Mouse (Mus musculus): Measurements from ENCODE around the gene Haus5. TPM values are rescaled to one million over a fixed set of nuclear protein-coding genes. Genes with fewer than 3 reads are reported as not detected.
A peak's percentile ranks its signal among the peaks of the same experiment; 100 is the strongest.

Gene Haus5
- polyA plus RNA-seq, 1 experiment from 2014 or later, result 36.9 TPM

DNA sequence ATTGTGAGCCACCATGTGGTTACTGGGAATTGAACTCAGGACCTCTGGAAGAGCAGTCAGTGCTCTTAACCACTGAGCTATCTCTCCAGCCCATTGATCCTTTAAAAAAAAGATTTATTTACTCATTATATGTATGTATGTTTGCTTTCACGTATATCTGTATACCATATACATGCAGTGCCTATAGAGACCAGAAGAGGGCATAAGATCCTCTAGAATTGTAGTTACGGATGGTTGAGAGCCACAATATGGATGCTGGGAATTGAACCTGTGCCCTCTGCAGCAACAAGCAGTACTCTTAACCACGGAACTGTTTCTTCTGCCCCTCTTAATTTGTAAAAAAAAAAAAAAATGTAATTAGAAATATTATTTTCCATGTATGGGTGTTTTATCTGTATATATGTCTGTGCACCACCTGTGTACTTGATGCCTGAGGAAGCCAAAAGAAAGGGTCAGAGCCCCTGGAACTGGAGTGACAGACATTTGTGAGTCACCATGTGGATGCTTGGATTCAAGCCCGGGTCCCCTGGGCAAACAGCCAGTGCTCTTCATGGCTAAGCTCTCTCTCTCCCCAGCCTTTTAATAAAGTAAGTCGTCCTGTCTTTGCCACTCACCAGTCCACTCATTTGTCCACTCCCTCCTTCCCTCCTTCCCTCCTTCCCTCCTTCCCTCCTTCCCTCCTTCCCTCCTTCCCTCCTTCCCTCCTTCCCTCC lies 13.6 kb upstream of the Haus5 start:
- no peak overlapping the region for H3K27ac ChIP-seq (ENCODE audit: low read length)
- H3K4me2 ChIP-seq (ENCODE audit: low read depth, low read length), result no peak overlapping the region
- no peaks in the 10 kb centered on the region for H3K4me1 ChIP-seq (ENCODE audit: control insufficient read depth, insufficient read depth, low read length)
- no peaks in the 10 kb centered on the region; the same call in 1 of the 2 replicates for H3K9me3 ChIP-seq (replicated peaks; ENCODE audit: control insufficient read depth, low read length)
- H3K36me3 ChIP-seq (ENCODE audit: control insufficient read depth, insufficient read depth, low read length), result no peaks in the 10 kb centered on the region
- no peak overlapping the region for H3K4me3 ChIP-seq (replicated peaks; ENCODE audit: low read length)
- H3K9ac ChIP-seq (ENCODE audit: low read length), result no peak overlapping the region
- 52% methylated on average over 5 of the region's 5 CpGs for WGBS
- ATAC-seq (ENCODE audit: insufficient read depth, low FRiP score), result no peak
- no peaks in the 10 kb centered on the region for H3K27me3 ChIP-seq (ENCODE audit: control insufficient read depth, insufficient read depth, low read length)

DNA sequence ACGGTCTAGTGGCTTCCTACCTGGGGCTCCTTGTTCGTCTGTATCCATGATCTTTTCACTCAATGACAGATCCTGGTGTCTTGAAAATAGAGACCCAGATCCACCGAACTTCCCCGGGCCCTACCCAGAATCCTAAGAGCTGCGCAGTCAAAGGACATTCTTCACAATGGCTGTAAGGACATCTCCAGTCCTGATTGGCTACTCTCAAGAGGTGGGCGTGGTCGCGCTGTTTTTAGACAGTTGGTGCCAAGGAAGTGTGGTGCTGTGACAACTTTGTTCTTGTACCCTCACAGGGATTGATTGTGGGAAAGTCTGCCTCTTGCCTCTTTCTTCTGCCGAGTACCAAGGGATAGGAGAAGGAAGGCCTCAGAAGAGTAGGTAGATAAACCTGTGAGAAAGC lies 6.7 kb upstream of the Haus5 start, which contains the start of gene Pmis2:
Pmis2 (minus strand) TSS at position 126 of the 400 bp plus-strand sequence.
- Histone ChIP-seq H3K36me3 (ENCODE audit: control insufficient read depth, insufficient read depth, low read length) (no peaks in the 10 kb centered on the region), H3K9ac (ENCODE audit: low read length) (no peak within 1 kb of the TSS), H3K9me3 (replicated peaks; ENCODE audit: control insufficient read depth, low read length) (no peaks in the 10 kb centered on the region), H3K27ac (ENCODE audit: low read length) (no peak within 1 kb of the TSS), H3K4me2 (ENCODE audit: low read depth, low read length) (no peak within 1 kb of the TSS), H3K4me3 (replicated peaks; ENCODE audit: low read length) (no peak within 1 kb of the TSS), H3K27me3 (ENCODE audit: control insufficient read depth, insufficient read depth, low read length) (no peaks in the 10 kb centered on the region), H3K4me1 (ENCODE audit: control insufficient read depth, insufficient read depth, low read length) (no peaks in the 10 kb centered on the region)
- WGBS, result 69% methylated on average over 9 of the region's 9 CpGs
- ATAC-seq (ENCODE audit: insufficient read depth, low FRiP score), result no peak

DNA sequence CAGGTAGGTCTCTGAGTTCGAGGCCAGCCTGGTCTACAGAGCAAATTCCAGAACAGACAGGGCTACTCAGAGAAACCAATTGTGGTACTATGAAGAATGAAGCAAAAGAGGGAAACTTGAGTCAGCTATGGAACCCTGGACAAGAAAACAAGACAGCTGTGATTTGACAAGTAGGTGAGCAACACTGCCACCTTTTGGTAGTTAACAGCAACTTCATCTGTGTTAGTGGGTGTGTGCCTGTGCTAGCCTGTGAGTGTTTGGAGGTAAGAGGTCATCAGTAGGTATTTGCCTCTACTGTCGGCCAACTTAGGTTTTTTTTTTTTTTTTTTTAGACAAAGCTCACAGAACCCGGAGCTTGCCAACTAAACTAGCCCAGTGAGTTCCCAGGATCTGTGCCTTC lies 4.4 kb upstream of the Haus5 start:
- Histone ChIP-seq H3K4me3 (replicated peaks; ENCODE audit: low read length) (no peak overlapping the region), H3K9ac (ENCODE audit: low read length) (no peak overlapping the region), H3K9me3 (replicated peaks; ENCODE audit: control insufficient read depth, low read length) (no peaks in the 10 kb centered on the region), H3K4me1 (ENCODE audit: control insufficient read depth, insufficient read depth, low read length) (no peaks in the 10 kb centered on the region), H3K27me3 (ENCODE audit: control insufficient read depth, insufficient read depth, low read length) (no peaks in the 10 kb centered on the region), H3K36me3 (ENCODE audit: control insufficient read depth, insufficient read depth, low read length) (no peaks in the 10 kb centered on the region), H3K4me2 (ENCODE audit: low read depth, low read length) (no peak overlapping the region), H3K27ac (ENCODE audit: low read length) (no peak overlapping the region)
- no peak for ATAC-seq (ENCODE audit: insufficient read depth, low FRiP score)
- WGBS, result 48% methylated on average over 3 of the region's 3 CpGs

DNA sequence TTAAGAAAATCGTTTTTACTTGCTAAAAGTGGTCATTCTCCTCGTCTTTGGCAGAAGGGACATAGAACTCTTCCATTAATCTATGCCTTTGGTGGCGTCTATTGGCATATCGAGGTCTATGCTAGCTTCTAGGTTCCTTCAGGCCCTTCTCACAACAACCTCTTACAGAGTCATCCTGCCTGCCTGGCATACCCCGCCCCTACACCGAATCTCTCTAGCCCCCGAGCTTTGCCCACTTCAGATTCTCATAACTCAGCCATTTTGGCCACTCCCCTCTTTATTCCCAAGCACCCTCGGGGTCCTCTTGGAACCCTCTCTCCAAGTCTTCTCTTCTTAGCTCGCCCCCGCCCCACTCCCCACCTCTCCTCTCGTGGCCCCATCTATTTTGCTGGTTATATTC lies 527 bp upstream of the Haus5 start:
- Histone ChIP-seq H3K36me3 (ENCODE audit: control insufficient read depth, insufficient read depth, low read length) (no peaks in the 10 kb centered on the region; the same call in 1 of the 2 replicates), H3K4me1 (ENCODE audit: control insufficient read depth, insufficient read depth, low read length) (no peaks in the 10 kb centered on the region), H3K27me3 (ENCODE audit: control insufficient read depth, insufficient read depth, low read length) (no peaks in the 10 kb centered on the region), H3K4me3 (replicated peaks; ENCODE audit: low read length) (peak overlapping the region; percentile 79), H3K9ac (ENCODE audit: low read length) (peak overlapping the region; percentile 90), H3K4me2 (ENCODE audit: low read depth, low read length) (peak overlapping the region; percentile 82), H3K9me3 (replicated peaks; ENCODE audit: control insufficient read depth, low read length) (no peaks in the 10 kb centered on the region), H3K27ac (ENCODE audit: low read length) (no peak overlapping the region)
- peak; percentile 41; the same call in 1 of the 2 replicates for ATAC-seq (ENCODE audit: insufficient read depth, low FRiP score)
- WGBS, result 6% methylated on average over 11 of the region's 11 CpGs

DNA sequence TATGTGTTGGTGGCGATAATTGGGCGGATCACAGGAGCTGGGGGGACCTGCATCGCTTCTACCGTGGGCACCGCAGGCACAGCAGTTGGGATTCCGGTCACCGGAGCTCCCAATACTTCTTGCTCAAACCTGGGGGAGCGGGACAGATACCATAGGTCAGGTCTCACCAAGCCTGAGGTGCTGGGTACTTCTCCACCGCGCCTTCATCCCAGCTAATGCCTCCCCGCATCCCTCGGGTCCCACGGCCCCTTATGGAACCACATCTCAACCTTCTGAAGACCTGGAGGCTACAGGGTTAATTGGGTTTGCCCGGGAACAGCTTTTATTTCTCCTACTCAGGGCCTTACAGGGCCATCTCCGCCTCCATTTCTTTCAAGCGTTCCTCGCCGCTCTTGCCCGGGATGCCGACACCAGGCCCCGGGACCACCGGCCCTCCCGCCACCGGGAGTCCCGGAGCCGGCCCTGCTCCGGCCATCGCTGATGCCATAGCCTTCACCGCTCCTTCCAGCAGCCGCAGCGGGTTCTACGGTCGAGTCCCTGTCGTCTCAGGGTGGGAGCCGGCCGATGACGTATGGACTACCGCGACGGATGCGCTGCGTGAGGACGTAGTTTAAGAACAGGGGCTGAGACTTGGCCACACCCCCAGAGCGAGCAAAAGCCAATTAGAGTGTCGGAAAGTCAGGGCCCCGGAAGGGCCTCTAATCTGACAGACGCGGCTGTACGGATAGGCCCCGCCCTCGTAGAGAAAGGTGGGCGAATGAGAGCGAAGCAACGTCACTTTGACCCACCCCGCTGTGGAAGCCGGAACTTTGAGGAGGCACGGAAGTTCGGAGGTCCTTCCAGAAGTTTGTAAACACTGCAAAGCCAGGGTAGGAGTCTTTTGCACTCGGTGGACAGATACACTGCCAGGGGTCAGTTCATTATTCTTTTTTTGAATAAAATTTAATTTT lies 14.9 kb downstream of the Haus5 start, which contains the start of gene Rbm42:
Rbm42 (minus strand) TSS at position 727 of the 950 bp plus-strand sequence.
- 0 out of 2 replicates have a peak, but pooled peaks cover 4% of the 10 kb centered on the region for H3K4me1 ChIP-seq (ENCODE audit: control insufficient read depth, insufficient read depth, low read length)
- peaks cover 25% of the 10 kb centered on the region for H3K36me3 ChIP-seq (ENCODE audit: control insufficient read depth, insufficient read depth, low read length)
- no peaks in the 10 kb centered on the region for H3K9me3 ChIP-seq (replicated peaks; ENCODE audit: control insufficient read depth, low read length)
- H3K4me3 ChIP-seq (replicated peaks; ENCODE audit: low read length), result peak within 1 kb of the TSS; percentile 64
- peak; percentile 100 for ATAC-seq (ENCODE audit: insufficient read depth, low FRiP score)
- H3K27ac ChIP-seq (ENCODE audit: low read length), result peak within 1 kb of the TSS; percentile 35; the same call in 1 of the 2 replicates
- H3K9ac ChIP-seq (ENCODE audit: low read length), result peak within 1 kb of the TSS; percentile 91
- no peaks in the 10 kb centered on the region for H3K27me3 ChIP-seq (ENCODE audit: control insufficient read depth, insufficient read depth, low read length)
- H3K4me2 ChIP-seq (ENCODE audit: low read depth, low read length), result peak within 1 kb of the TSS; percentile 93
- WGBS, result 1% methylated on average over 59 of the region's 59 CpGs

DNA sequence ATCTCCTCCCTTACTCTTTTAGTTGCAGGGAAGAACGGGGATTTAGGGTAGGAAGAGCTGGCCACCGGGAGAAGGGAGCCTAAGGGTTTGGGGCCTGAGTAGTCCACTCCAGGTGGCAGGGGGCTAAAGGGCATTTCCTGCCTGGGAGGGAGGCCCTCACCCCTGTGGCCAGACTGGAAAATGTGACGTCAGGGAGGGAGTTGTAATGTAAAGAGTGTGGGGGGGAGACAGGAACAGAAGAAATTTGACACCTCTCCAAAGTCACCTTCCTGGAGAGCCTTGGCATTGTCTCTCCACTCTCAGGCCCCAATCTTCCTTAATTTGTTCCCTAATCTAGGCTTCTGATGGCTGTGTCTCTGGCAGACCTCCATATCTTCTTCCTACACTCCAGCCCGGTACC lies 25.7 kb downstream of the Haus5 start:
- 16% methylated on average over 4 of the region's 4 CpGs for WGBS
- Histone ChIP-seq H3K9ac (ENCODE audit: low read length) (no peak overlapping the region), H3K27ac (ENCODE audit: low read length) (no peak overlapping the region), H3K9me3 (replicated peaks; ENCODE audit: control insufficient read depth, low read length) (no peaks in the 10 kb centered on the region), H3K36me3 (ENCODE audit: control insufficient read depth, insufficient read depth, low read length) (no peaks in the 10 kb centered on the region), H3K27me3 (ENCODE audit: control insufficient read depth, insufficient read depth, low read length) (peaks cover 23% of the 10 kb centered on the region), H3K4me1 (ENCODE audit: control insufficient read depth, insufficient read depth, low read length) (peaks cover 9% of the 10 kb centered on the region), H3K4me3 (replicated peaks; ENCODE audit: low read length) (no peak overlapping the region), H3K4me2 (ENCODE audit: low read depth, low read length) (no peak overlapping the region)
- ATAC-seq (ENCODE audit: insufficient read depth, low FRiP score), result no peak

DNA sequence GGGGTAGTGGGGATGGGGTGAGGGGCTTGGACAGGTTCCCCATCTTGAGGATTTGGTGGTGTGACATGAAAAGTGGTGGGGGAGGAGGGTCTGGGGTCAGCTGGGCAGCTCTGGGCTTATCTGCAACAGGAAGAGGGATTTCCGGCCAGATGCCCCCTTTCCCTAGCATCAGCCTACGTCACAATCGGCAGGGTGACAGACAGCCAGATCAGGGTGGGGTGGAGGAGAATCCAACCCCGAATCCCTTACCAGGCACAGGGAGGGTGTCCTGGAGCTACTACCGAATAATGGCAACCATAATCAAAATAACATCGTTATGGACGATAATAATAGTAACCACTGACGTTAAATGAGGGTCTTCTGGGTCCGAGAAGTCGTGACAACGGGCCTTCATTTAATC lies 28.4 kb downstream of the Haus5 start:
- ATAC-seq (ENCODE audit: insufficient read depth, low FRiP score), result no peak
- peaks cover 41% of the 10 kb centered on the region for H3K27me3 ChIP-seq (ENCODE audit: control insufficient read depth, insufficient read depth, low read length)
- 23% methylated on average over 11 of the region's 11 CpGs for WGBS
- H3K9ac ChIP-seq (ENCODE audit: low read length), result no peak overlapping the region
- H3K9me3 ChIP-seq (replicated peaks; ENCODE audit: control insufficient read depth, low read length), result no peaks in the 10 kb centered on the region
- H3K4me1 ChIP-seq (ENCODE audit: control insufficient read depth, insufficient read depth, low read length), result peaks cover 9% of the 10 kb centered on the region
- H3K4me3 ChIP-seq (replicated peaks; ENCODE audit: low read length), result no peak overlapping the region
- no peak overlapping the region for H3K27ac ChIP-seq (ENCODE audit: low read length)
- no peak overlapping the region for H3K4me2 ChIP-seq (ENCODE audit: low read depth, low read length)
- no peaks in the 10 kb centered on the region for H3K36me3 ChIP-seq (ENCODE audit: control insufficient read depth, insufficient read depth, low read length)

DNA sequence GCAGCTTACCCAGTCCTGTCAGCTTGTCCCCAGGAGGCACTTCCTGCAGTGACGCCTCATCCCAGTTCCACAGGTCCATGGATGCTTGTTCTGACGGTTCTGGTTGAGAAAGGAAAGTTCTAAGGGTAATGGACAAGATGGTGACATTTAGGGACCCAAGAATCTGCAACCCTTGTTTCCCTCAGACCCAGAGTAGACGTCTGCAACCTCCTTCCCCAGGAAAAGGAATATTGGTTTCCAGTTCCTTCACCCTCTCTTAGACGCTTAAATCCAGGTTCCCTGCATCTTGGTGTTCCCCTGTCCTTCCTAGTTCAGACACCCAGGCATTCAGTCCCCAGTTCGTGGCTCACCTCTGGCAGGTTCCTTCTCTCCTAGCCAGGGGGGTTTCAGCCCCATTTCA lies 29.0 kb downstream of the Haus5 start, which contains the start of gene Etv2:
Etv2 (minus strand) TSS at position 101 of the 400 bp plus-strand sequence.
- peaks cover 9% of the 10 kb centered on the region for H3K4me1 ChIP-seq (ENCODE audit: control insufficient read depth, insufficient read depth, low read length)
- peaks cover 41% of the 10 kb centered on the region for H3K27me3 ChIP-seq (ENCODE audit: control insufficient read depth, insufficient read depth, low read length)
- no peak within 1 kb of the TSS; the same call in 1 of the 2 replicates for H3K9ac ChIP-seq (ENCODE audit: low read length)
- no peaks in the 10 kb centered on the region for H3K36me3 ChIP-seq (ENCODE audit: control insufficient read depth, insufficient read depth, low read length)
- no peaks in the 10 kb centered on the region for H3K9me3 ChIP-seq (replicated peaks; ENCODE audit: control insufficient read depth, low read length)
- H3K4me3 ChIP-seq (replicated peaks; ENCODE audit: low read length), result peak within 1 kb of the TSS; percentile 22
- no peak for ATAC-seq (ENCODE audit: insufficient read depth, low FRiP score)
- H3K4me2 ChIP-seq (ENCODE audit: low read depth, low read length), result peak within 1 kb of the TSS; percentile 40
- WGBS, result 4% methylated on average over 5 of the region's 5 CpGs
- H3K27ac ChIP-seq (ENCODE audit: low read length), result no peak within 1 kb of the TSS

All from stomach, embryonic 16.5 days (tissue).